Mouse (Mus musculus): ENCODE data around the gene Olfr460. TPM values are rescaled to one million over a fixed set of nuclear protein-coding genes. Genes with fewer than 3 reads are reported as not detected.

The Olfr460 gene
- not detected in 2 replicates for polyA plus RNA-seq (2012; rRNA removed)

DNA sequence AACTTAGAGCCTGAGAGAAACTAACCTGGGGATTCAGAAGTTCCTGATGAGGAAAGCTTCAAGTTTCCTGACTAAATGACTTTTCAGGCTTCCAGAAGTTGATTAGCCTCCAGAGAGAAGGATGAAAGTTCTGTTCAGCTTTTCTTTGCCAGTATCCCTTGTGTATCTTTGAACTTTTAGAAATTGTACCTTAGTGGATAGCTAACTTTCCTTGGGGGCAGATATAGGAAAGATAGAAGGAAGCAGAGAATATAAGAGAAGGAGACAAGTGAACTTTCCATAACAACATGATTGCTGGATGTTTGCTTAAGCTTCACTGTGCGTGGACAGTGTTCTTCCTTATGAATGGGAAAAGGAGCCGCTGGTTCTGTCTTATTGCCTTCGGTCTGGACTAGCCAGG lies at the start of gene Olfr460:
Gene Olfr460 (plus strand): TSS at position 301 of the 400 bp plus-strand sequence.
- Histone ChIP-seq H3K27me3 (ENCODE audit: control insufficient read depth, insufficient read depth, low read length) (no peaks in the 10 kb centered on the region), H3K4me3 (ENCODE audit: low read depth, low read length) (no peak within 1 kb of the TSS), H3K4me1 (ENCODE audit: control insufficient read depth, insufficient read depth, insufficient read length, low read length) (no peaks in the 10 kb centered on the region), H3K27ac (ENCODE audit: insufficient read depth, low read depth, low read length) (no peak within 1 kb of the TSS), H3K36me3 (ENCODE audit: control insufficient read depth, insufficient read depth, low read length) (no peaks in the 10 kb centered on the region)
- TF ChIP-seq POLR2A (IDR thresholded peaks at IDR 0.05; ENCODE audit: low read depth, low read length) (no peak), CTCF (IDR thresholded peaks at IDR 0.05; ENCODE audit: extremely low read depth, insufficient read length, insufficient replicate concordance, low read depth, low read length) (no peak)
- 76% methylated on average over 3 of the region's 3 CpGs for WGBS

- TF ChIP-seq POLR2A (IDR thresholded peaks at IDR 0.05; ENCODE audit: low read depth, low read length) (no peak), CTCF (IDR thresholded peaks at IDR 0.05; ENCODE audit: extremely low read depth, insufficient read length, insufficient replicate concordance, low read depth, low read length) (no peak)
- Histone ChIP-seq H3K27ac (ENCODE audit: insufficient read depth, low read depth, low read length) (no peak overlapping the region), H3K27me3 (ENCODE audit: control insufficient read depth, insufficient read depth, low read length) (no peaks in the 10 kb centered on the region), H3K4me1 (ENCODE audit: control insufficient read depth, insufficient read depth, insufficient read length, low read length) (no peaks in the 10 kb centered on the region), H3K4me3 (ENCODE audit: low read depth, low read length) (no peak overlapping the region), H3K36me3 (ENCODE audit: control insufficient read depth, insufficient read depth, low read length) (no peaks in the 10 kb centered on the region)
- WGBS: 86% methylated on average over 10 of the region's 10 CpGs
Observed at GRCm38 (mm10) chr6:40544690-40545089, 24.6 kb upstream of the Olfr460 start.

DNA sequence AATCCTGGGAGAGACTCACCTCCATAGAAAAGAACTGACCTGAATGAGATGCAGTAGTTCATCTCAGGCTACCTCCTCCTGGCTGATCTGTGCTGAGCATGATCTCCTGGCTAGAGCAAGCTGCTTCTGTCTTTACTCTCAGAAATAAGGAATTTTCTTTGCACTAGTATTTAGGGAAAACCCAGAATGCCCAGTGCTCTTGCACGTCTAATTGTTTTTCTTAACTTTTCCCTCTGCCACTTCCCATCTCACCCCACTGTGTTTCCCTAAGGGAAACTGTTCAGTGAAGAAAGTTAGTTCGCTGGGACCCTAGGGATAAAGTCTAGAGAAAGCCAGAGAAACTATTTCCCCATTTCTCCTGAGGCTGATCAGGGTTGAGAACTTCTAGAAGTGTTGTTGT lies 14.3 kb upstream of the Olfr460 start, which contains the start of gene Olfr461:
Gene Olfr461 (minus strand): TSS at position 101 of the 400 bp plus-strand sequence.
- TF ChIP-seq CTCF (IDR thresholded peaks at IDR 0.05; ENCODE audit: extremely low read depth, insufficient read length, insufficient replicate concordance, low read depth, low read length): no peak
- no peak for TF ChIP-seq POLR2A (IDR thresholded peaks at IDR 0.05; ENCODE audit: low read depth, low read length)
- H3K27me3 ChIP-seq (ENCODE audit: control insufficient read depth, insufficient read depth, low read length): no peaks in the 10 kb centered on the region
- no peaks in the 10 kb centered on the region for H3K4me1 ChIP-seq (ENCODE audit: control insufficient read depth, insufficient read depth, insufficient read length, low read length)
- no peaks in the 10 kb centered on the region for H3K36me3 ChIP-seq (ENCODE audit: control insufficient read depth, insufficient read depth, low read length)
- no peak within 1 kb of the TSS for H3K4me3 ChIP-seq (ENCODE audit: low read depth, low read length)
- H3K27ac ChIP-seq (ENCODE audit: insufficient read depth, low read depth, low read length): no peak within 1 kb of the TSS
- WGBS: 87% methylated on average over 2 of the region's 2 CpGs

GRCm38 (mm10) chr6:40573618-40574017 lies 4.3 kb downstream of the Olfr460 start:
- 72% methylated on average over 3 of the region's 3 CpGs for WGBS
- H3K27ac ChIP-seq (ENCODE audit: insufficient read depth, low read depth, low read length): no peak overlapping the region
- TF ChIP-seq CTCF (IDR thresholded peaks at IDR 0.05; ENCODE audit: extremely low read depth, insufficient read length, insufficient replicate concordance, low read depth, low read length) (no peak), POLR2A (IDR thresholded peaks at IDR 0.05; ENCODE audit: low read depth, low read length) (no peak)
- H3K36me3 ChIP-seq (ENCODE audit: control insufficient read depth, insufficient read depth, low read length): no peaks in the 10 kb centered on the region
- no peaks in the 10 kb centered on the region for H3K4me1 ChIP-seq (ENCODE audit: control insufficient read depth, insufficient read depth, insufficient read length, low read length)
- no peaks in the 10 kb centered on the region for H3K27me3 ChIP-seq (ENCODE audit: control insufficient read depth, insufficient read depth, low read length)
- no peak overlapping the region for H3K4me3 ChIP-seq (ENCODE audit: low read depth, low read length)

DNA sequence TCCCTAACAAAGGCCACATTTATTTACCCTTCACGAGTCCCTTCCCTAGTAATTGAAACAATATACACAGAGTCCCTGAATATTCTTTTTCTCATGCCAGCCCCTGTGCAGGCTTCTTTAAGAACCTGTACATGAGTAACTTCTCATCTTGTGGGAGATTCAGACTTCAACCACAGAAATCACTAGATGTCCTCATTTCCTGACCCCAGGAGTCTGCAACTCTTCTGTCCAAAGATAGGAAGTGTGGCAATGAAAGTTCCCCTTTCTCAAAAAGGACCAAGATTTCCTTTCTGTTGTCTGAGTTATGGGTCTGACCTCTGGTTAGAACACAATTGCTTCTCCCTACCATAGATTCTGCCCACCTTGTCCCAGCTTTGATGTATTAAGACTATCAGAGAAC lies 7.0 kb downstream of the Olfr460 start:
- 56% methylated on average over 1 of the region's 1 CpGs for WGBS
- no peaks in the 10 kb centered on the region for H3K27me3 ChIP-seq (ENCODE audit: control insufficient read depth, insufficient read depth, low read length)
- no peak overlapping the region for H3K4me3 ChIP-seq (ENCODE audit: low read depth, low read length)
- TF ChIP-seq CTCF (IDR thresholded peaks at IDR 0.05; ENCODE audit: extremely low read depth, insufficient read length, insufficient replicate concordance, low read depth, low read length) (no peak), POLR2A (IDR thresholded peaks at IDR 0.05; ENCODE audit: low read depth, low read length) (no peak)
- H3K36me3 ChIP-seq (ENCODE audit: control insufficient read depth, insufficient read depth, low read length): no peaks in the 10 kb centered on the region
- H3K27ac ChIP-seq (ENCODE audit: insufficient read depth, low read depth, low read length): no peak overlapping the region
- H3K4me1 ChIP-seq (ENCODE audit: control insufficient read depth, insufficient read depth, insufficient read length, low read length): no peaks in the 10 kb centered on the region

DNA sequence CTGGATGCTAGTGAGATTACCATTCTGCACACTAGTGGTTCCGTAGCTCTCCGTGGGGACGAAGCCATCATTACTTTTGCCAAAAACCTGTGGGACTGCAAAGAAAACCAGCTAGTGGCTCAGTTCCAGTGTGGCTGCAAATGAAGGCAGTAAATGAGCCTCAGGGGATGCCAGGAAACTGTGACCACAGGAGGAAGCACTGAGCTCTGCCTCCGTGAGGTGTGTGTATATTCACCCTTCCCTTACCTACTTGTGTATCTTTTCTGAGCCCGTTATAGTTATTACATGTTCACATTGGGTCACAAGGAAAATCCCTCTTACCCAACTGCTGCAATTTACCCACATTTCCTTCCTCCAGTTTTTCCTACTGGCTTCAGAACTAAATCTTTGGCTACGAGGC lies 15.0 kb downstream of the Olfr460 start:
- no peak overlapping the region for H3K27ac ChIP-seq (ENCODE audit: insufficient read depth, low read depth, low read length)
- no peak overlapping the region for H3K4me3 ChIP-seq (ENCODE audit: low read depth, low read length)
- H3K27me3 ChIP-seq (ENCODE audit: control insufficient read depth, insufficient read depth, low read length): no peaks in the 10 kb centered on the region
- no peaks in the 10 kb centered on the region for H3K4me1 ChIP-seq (ENCODE audit: control insufficient read depth, insufficient read depth, insufficient read length, low read length)
- no peaks in the 10 kb centered on the region for H3K36me3 ChIP-seq (ENCODE audit: control insufficient read depth, insufficient read depth, low read length)
- WGBS: 74% methylated on average over 6 of the region's 6 CpGs
- TF ChIP-seq POLR2A (IDR thresholded peaks at IDR 0.05; ENCODE audit: low read depth, low read length) (no peak), CTCF (IDR thresholded peaks at IDR 0.05; ENCODE audit: extremely low read depth, insufficient read length, insufficient replicate concordance, low read depth, low read length) (no peak)

- no peaks in the 10 kb centered on the region for H3K27me3 ChIP-seq (ENCODE audit: control insufficient read depth, insufficient read depth, low read length)
- WGBS: 67% methylated on average over 5 of the region's 5 CpGs
- H3K27ac ChIP-seq (ENCODE audit: insufficient read depth, low read depth, low read length): no peak within 1 kb of the TSS
- no peak within 1 kb of the TSS for H3K4me3 ChIP-seq (ENCODE audit: low read depth, low read length)
- TF ChIP-seq CTCF (IDR thresholded peaks at IDR 0.05; ENCODE audit: extremely low read depth, insufficient read length, insufficient replicate concordance, low read depth, low read length): no peak
- no peak for TF ChIP-seq POLR2A (IDR thresholded peaks at IDR 0.05; ENCODE audit: low read depth, low read length)
- no peaks in the 10 kb centered on the region for H3K36me3 ChIP-seq (ENCODE audit: control insufficient read depth, insufficient read depth, low read length)
- no peaks in the 10 kb centered on the region for H3K4me1 ChIP-seq (ENCODE audit: control insufficient read depth, insufficient read depth, insufficient read length, low read length)
Observed at GRCm38 (mm10) chr6:40585645-40586044, 16.4 kb downstream of the Olfr460 start, which contains the start of gene Clec5a. TSS of gene Clec5a (minus strand) at chr6:40585821.
